Mouse (Mus musculus): ENCODE data around the gene Pkn3. TPM values are rescaled to one million over a fixed set of nuclear protein-coding genes. Genes with fewer than 3 reads are reported as not detected.

Gene Pkn3
- total RNA-seq, 2 experiments from 2014 or later, result 5.9 to 6.4 TPM

DNA sequence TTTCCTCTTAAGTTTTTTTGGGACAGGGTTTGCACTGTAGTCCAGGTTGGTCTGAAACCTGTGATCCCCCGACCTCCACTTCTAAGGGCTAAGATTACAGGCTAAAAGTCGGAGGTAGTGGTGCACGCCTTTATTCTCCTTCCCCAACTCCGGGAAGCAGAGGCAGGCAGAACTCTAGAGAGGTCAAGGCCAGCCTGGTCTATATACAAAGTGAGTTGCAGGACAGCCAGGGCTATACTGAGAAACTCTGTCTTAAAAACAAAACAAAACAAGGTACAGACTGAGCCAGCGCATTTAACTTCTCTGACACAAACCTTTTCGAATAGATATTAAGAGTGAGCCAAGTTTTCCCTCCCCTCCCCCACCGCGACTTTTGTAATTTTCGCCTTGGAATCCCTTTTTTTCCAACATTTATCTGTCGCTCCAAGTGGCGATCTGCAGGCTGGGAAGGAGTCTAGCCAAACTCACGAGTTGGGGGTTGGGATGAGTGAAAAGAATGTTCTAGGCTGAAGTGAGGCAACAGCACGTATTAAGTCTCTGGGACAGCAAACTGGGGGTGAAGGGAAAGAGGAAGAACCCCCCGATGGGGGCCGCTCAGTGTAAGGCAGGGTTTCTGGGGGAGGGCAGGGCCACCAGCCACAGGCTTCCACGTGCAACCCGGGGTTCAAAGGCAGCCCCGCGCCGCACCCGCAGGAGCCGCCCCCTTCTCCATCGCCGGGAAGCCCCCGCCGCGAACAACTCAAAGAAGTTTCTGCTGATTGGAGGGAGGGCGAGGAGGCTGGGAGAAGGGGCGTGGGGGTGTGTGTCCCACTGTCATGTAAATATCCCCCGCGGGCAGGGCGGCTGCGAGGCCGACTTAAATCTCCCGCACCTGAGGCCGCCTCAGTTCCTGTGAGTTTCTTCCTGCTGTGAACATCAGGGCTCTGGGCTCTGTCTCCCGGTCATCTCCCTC lies 16.0 kb upstream of the Pkn3 start:
- intact Hi-C loops (cut with DNase I; ENCODE audit: low total_unique reads), result no loop called here
- DNase-seq, result no peak

DNA sequence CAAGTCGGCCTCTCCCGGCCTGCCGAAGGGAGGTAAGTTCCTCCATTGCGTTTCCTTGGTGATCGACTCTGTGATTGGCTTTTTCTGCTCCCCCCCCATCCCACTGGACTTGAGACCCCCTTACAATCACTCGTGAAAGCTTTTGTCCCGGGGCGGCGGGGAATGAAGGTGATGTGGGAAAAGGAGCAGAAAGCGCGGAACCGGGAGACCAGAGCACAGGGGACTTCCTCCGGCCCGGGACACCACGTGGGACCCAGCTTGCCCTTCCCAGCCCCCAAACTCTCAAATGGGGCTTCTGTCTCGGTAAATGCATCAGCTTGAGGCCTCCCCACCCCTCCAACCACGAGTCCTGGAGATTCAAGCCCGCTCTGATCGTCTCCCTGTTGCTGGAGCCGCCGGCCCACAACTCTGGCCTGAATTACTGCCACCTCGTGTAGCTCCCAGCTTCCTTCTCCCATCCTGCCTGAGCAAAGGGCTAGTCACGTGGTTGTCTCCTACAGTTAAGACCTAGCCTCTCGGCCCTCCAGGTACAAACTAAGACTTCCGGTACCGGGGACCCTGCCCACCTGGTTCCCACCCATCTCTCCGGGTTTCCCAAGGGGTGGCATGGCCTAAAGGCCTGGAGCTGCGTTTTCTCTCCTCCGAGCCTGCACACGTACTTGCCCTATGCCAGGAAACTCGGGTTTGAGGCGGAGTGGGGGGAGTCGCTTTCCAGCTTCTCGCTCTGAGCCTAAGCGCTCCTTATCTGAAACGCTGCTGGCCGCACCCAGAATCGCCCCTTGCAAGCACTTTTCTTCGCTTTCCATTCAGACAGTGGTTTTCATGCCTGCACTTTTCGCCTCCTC lies 15.0 kb upstream of the Pkn3 start:
- intact Hi-C loops (cut with DNase I; ENCODE audit: low total_unique reads), result no loop called here
- peak; percentile 30 for DNase-seq

DNA sequence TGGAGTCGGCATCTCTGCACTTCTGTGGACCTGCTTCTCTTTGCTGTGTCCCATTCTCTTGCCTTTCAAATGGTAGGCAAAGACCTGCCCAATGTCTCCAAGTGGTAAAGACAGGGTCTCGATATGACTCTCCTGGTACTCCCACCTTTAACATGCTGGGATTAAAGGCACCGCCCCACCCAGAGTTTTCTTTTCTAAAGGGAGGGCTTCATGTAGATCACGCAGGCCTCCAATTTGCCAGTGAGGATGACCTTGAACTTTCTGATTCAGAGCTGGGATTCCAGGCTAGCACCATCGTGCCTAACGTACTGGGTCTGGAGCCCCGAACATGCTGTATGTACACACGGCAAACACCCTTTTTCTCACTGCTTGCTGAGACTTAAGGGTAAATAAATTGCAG lies 14.2 kb upstream of the Pkn3 start:
- DNase-seq, result no peak
- intact Hi-C loops (cut with DNase I; ENCODE audit: low total_unique reads), result no loop called here

DNA sequence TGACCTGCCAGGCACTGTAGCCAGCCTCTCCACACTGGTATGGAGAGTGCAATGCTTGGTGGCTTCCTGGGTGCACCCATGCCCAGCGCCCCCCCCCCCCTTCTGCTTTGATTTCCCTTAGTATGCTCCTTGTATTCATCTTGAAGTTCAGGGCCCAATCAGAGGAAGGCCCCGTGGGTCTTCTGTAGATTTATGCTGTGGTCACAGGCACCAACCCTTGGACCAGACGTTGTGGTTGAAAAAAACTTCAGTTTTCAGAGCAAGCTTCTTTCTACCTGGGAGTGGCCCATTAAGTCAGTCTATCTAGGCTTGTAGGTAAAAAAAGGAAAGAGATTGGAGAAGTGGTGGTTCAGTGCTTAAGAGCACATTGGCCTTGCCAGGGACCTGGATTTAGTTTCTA lies 13.7 kb upstream of the Pkn3 start:
- no peak for DNase-seq

DNA sequence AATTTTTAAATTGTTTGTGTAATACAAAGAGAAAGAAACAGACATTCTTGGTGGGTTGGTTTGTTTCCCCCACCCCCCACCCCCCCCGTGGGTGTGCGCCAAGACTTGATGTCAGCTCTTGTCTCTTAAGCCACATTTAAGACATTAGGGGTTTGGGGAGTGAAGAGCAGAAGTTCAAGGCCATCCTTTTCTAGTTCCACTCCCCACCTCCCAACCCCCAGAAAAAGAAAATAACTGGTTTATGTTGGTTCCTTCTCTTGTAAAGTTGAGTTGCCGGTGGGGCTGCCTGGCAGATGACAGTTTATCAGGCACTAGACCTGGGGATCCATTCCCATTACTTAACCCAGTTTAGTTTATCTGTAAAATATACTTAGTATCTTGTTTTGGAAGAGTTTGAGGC lies 13.2 kb upstream of the Pkn3 start:
- intact Hi-C loops (cut with DNase I; ENCODE audit: low total_unique reads), result no loop called here

More for the DNA sequence above, 13.7 kb upstream of the Pkn3 start:
- intact Hi-C loops (cut with DNase I; ENCODE audit: low total_unique reads), result no loop called here

DNA sequence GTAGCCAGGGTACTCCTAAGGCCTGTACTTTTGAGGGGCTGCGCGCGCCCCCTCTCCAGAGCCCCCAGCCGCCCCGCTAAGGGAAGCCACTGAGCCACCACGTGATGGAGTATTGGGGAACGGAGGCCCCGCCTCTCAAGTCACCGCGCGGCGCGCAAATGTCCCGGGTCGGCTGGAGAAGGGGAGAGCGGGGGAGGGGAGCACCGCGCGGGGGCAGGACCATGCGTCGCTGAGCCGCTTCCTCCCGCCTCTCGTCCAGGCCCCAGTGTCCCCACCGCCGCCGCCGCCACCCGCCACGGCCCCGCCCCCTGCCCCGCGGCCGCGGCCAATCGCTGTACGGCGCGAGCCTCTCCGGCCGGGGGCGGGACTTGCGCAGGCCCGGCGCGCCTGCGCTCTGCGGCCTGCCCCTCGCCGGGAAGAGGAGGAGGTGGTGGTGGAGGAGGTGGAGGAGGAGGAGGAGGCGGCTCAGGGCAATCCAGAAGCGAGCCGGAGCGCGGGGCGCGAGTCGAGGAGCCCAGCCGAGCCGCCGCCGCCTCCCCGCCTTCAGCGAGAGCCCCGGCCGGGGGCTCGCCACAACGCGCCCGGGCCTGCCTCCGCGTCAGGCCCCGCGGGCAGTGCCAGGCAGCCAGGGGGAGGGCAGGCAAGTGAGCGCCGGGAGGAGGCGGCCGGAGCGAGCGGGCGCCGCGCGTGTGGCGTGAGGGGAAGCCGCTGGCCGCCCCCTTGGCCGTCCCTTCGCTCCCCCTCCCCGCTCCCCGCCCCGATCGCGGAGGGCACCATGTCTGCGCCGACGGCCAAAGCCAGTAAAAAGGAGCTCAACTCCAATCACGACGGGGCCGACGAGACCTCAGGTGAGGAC lies 11.2 kb upstream of the Pkn3 start:
- peak; percentile 96 for DNase-seq
- intact Hi-C loops (cut with DNase I; ENCODE audit: low total_unique reads), result no loop called here

More for the DNA sequence above, 13.2 kb upstream of the Pkn3 start:
- no peak for DNase-seq

DNA sequence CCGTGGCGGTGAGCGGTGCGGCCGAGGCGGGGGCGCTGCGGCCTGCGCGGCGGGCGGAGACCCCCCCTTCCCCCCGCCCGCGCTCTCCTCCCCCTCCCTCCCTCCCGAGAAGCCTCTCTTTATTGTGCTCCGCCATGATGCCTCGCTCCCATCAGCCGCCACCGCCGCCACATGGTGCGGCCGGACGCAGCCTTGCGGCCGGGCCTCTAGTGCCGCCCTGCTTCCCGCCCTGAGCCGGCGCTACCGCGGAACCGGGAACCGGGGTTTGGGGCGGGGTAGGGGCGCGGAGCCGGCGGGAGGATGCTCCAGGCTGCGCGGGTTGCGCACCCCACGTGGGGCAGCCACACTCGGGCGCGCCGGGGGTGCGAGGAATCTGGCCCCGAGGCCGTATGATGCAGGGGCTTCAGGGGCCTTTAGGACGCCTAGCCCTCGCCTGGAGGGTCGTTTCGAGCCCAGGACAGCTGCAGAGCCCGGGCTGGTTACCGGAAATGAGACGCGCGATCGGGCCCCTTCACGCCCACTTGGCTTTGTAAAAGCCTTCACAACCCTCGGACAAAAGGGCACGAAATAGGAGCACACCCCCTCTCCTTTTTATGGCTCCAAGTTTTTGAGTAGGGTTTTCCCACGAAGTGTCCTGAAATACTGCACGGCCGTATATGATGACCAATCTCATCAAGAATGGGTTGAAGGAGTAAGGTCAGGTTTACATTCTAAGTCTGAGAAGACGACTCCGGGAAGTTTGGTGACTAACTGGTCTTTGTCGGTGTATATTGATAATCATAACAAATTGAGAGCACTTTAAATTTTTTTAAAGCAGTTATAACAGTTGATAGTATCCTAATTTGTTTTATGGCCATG lies 10.2 kb upstream of the Pkn3 start:
- intact Hi-C loops (cut with DNase I; ENCODE audit: low total_unique reads), result no loop called here
- DNase-seq, result peak; percentile 36

DNA sequence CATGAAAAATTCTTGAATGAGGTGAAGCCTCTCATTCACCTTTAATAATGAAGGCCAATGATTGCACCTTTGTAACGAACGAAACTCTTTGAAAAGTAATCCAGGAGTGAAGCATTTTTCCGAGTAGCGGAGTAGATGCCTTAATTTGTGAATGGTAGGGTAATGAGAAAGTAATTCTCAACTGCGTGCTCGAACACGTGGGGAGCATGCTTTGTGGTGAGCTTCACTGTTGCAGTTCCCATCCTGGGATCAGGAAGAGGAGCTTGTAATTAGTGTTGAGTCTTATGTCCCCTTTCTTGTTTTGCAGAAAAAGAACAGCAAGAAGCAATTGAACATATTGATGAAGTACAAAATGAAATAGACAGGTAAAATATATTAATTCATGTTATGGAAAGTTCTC lies 9.5 kb upstream of the Pkn3 start:
- intact Hi-C loops (cut with DNase I; ENCODE audit: low total_unique reads), result no loop called here

DNA sequence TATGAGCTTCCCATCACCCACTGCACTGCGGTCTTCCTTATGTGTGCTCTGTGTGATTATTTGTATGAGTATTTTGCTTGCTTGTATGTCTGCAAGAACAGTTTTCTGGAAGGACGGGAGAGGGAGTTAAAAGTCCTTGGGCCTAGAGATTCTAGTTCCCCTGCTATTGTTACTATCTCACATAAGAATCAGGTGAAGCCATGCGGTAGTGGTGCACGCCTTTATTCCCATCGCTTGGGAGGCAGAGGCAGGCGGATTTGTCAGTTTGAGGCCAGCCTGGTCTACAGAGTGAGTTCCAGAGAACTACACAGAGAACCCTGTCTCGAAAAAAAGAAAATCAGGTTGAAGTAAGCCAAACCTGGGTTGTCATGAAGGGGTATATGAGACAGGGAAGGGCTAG lies 4.6 kb upstream of the Pkn3 start:
- intact Hi-C loops (cut with DNase I; ENCODE audit: low total_unique reads), result no loop called here
- DNase-seq, result no peak

More for the DNA sequence above, 9.5 kb upstream of the Pkn3 start:
- DNase-seq, result no peak

DNA sequence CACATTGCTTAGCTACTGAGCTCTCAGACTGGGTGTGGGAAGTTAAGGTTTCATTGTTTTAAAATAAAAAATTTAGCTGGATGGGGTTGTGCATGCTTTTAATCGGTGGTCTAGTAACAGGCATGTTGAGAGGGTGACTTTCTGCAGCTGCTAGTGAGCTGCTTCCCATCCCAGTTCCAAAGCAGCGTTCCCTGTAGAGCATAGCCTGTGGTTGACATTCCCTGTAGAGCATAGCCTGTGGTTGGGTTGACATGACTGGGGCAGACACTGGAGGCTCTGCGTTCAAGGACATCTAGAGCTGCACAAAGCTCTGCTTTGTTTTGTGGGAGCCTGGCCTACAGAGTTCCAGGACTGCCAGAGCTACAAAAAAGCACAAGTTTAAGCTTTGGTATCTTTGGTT lies 4.2 kb upstream of the Pkn3 start:
- intact Hi-C loops (cut with DNase I; ENCODE audit: low total_unique reads), result no loop called here
- DNase-seq, result no peak

DNA sequence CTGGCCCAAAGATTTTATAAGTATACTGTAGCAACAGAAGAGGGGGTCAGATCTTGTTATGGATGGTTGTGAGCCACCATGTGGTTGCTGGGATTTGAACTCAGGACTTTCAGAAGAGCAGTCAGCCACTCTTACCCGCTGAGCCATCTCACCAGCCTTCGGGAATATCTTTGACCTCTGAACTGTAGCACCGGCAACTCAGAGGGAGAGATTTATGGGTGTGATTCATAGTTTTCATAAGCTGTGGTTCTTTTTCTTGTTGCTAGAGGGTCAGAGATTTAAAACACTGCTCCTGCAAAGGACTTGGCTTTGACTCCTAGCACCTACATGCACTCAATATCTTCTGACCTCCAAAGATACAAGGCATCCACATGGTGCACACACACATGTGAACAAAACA lies 1.9 kb upstream of the Pkn3 start:
- no peak for DNase-seq
- intact Hi-C loops (cut with DNase I; ENCODE audit: low total_unique reads), result no loop called here

DNA sequence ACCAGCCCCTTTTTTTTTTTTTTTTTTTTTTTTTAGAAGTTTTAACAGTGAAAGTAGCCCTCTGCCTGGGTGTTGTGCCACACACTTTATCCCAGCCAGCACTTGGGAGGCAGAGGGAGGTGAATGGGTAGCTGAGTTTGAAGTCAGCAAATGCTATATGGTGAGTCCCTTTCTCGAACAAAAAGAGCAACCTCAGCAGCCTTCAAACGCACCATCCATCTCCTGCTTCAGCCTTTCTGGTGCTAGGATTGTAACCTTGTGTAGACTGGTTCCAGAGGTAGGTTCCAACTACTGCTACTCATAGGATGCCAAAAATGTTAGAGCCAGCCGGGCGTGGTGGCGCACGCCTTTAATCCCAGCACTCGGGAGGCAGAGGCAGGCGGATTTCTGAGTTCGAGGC lies 1.0 kb upstream of the Pkn3 start:
- no peak for DNase-seq
- intact Hi-C loops (cut with DNase I; ENCODE audit: low total_unique reads), result no loop called here

DNA sequence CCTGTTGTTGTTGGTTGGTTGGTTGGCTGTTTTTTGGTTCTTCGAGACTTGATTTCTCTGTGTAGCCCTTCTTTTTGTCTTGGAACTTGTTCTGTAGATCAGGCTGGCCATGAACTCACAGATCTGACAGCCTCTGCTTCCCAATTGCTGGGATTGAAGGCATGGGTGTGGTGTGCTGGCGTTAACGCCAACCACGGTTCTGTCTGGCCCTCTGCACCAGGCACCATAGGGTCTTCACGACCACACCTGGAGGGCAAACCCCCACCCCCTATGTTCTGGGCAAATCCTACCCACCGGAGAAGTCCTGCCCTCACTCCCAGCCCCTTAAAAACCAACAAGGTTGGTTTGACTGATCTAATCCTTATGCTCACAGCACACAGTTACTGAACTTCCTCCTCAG lies 525 bp upstream of the Pkn3 start:
- intact Hi-C loops (cut with DNase I; ENCODE audit: low total_unique reads), result no loop called here
- DNase-seq, result no peak

DNA sequence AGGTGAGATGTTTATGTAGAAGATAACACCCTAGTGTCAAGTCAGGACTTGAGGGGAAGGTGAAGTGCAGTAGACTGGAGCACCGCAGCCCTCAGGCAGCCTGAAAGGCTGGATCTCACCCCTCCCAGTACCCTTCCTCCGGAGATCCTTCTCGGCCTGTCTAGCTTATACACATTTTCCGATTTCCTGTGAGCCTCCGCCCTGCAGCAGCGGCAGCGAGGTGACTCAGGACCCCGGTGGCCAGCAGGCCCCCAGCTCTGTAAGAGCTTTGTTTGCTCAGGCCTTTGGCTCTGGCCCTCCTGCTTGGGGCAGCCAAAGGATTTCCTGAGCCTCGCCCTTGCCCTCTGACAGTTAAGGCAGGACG lies 847 bp downstream of the Pkn3 start:
- no peak for DNase-seq
- intact Hi-C loops (cut with DNase I; ENCODE audit: low total_unique reads), result no loop called here

DNA sequence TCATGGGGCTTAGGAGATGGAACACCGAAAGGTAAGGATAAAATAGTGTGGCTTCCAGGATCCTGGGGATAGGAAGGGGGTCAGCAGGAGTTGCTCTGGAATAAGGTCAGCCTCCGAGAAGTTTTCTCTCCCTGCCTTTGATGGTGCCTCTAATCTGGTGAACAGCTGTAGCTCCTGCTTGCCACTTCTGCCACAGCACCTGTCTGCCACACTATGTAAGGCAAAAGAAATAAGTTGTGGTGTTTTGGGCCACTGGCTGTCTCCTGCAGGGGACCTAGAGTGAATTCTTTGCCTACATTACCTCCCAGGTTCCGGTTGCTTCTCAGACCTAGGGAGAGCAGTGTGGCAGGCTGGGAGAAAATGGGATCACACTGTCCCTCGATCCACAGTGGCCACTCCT lies 1.3 kb downstream of the Pkn3 start:
- DNase-seq, result no peak
- intact Hi-C loops (cut with DNase I; ENCODE audit: low total_unique reads), result no loop called here

DNA sequence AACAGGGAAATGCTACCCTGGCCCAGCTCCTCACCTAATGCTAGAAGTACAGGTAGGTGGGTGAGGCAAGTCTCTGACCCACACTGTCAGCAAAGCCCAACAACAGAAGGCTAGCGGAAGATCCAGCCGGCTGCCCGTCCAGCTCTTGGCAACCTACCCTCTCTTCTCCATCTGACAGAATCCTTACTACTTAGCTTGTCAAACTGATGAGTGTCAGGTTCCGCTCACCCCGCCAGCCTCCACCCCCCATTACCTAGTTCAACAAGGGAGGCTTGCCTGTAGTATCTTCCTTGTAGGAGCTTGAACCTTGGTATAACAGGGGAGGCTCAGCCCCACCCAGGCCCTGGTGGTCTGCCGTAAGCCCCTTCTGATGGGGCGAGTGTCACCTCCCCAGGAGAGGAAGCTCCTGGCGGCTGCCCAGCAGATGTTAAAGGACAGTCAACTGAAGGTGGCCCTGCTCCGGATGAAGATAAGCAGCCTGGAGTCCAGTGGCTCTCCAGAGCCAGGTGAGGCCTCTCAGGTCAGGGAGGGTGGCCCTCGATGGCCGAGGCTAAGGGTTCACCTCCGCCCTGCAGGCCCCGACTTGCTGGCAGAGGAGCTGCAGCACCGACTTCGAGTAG lies 2.8 kb downstream of the Pkn3 start:
- intact Hi-C loops (cut with DNase I; ENCODE audit: low total_unique reads), result no loop called here
- DNase-seq, result no peak

DNA sequence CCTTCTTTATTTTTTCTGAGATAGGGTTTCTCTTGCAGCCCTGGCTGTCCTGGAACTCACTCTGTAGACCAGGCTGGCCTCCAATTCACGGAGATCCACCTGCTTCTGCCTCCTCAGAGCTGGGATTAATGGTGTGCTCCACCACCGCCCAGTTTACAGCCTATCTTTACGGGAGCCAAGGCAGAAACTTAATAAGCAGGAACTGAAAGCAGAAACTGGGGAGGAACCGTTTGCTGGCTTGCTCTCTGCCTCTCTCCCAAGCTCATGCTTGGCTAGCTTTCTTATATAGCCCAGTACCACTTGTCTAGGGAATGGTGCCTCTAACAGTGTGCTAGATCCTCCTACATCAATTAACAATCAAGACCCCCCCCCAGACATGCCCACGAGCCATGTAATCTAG lies 6.6 kb downstream of the Pkn3 start:
- intact Hi-C loops (cut with DNase I; ENCODE audit: low total_unique reads), result no loop called here
- DNase-seq, result no peak

DNA sequence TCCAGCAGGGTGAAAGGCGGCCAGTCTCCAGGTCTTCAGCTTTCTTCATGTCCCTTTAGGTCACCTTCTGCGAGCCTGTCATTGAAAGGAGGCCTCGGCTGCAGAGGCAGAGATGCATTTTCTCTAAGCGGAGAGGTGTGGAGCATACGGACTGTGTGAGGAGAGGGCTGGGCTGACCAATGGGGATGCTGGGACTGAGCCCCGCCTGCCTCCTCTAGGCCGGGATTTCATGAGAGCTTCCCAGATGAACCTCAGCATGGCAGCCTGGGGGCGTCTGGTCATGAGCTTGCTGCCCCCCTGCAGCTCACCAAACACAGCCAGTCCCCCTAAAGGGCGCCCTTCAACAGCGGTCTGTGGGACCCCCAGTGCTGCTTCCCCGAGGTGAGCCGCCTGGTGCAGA lies 7.1 kb downstream of the Pkn3 start:
- intact Hi-C loops (cut with DNase I; ENCODE audit: low total_unique reads), result no loop called here
- DNase-seq, result no peak

DNA sequence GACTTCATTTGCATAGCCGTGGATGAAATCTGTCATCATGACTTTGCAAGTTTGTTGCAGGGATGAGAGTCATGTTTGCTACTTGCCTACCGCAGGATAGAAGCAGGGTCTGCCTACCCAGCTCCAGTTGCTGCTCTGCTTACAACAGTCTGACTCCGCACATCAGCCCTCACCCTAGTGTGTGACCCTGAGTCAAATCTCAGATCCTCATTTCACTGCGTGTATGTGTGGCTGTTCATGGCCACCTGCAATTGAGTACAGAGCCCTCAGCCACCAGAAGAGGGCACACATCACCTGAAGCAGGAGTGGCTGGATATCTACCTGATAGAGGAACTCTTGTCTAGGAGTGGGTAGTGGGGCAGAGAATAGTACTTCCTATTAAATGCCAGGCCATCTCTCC lies 9.8 kb downstream of the Pkn3 start:
- DNase-seq, result no peak
- intact Hi-C loops (cut with DNase I; ENCODE audit: low total_unique reads), result no loop called here

All from gastrocnemius, postnatal 14 days (tissue).